Mouse (Mus musculus) erythroblast, embryonic 14.5 days (primary cell): ENCODE measurements around the gene Gucd1.

Experiments used
- GATA1 ChIP-seq: IDR thresholded peaks from 2 replicates; pipeline ENCODE4 v1.6.1; 2012; ENCODE audit warnings: low read length, inconsistent platforms, mixed read lengths
- TAL1 ChIP-seq: IDR thresholded peaks from 3 replicates; pipeline ENCODE4 v1.6.1; 2012; ENCODE audit warnings: low read length, inconsistent platforms, mixed read lengths

GRCm38 (mm10) chr10:75418747-75419146 is 99.0 kb downstream of the Gucd1 start:
- TF ChIP-seq TAL1 (no peak), GATA1 (no peak)
